Mouse (Mus musculus): ENCODE measurements around the gene Gadd45gip1.

DNA sequence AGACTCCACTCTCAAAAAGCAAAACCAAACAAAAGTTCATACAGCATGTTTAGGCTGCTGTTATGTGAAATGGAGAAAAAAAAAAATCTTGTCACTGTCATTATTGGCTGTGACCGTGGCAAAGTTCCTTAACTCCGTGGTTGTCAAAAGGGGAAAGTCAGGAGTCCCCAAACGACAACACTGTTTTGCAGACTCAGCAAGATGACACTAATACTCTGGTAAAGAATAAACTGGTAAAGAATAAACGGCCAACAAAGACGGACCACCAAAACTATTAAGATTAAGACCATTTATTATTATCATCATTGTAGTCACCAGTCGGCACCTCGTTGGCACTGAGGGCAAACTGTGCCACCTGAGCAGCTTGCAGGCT lies 8.5 kb downstream of the Gadd45gip1 start:
- TF ChIP-seq CTCF (IDR thresholded peaks at IDR 0.05; ENCODE audit: borderline replicate concordance, insufficient read depth, low read depth, low read length): no peak
- TF ChIP-seq POLR2A (IDR thresholded peaks at IDR 0.05; ENCODE audit: borderline replicate concordance, insufficient read depth, low read length): no peak
